Comparison of ENCODE assay signal across 13 mouse cellular contexts in genomic region chr1:91484011-91484346, GRCm38 (mm10). TPM values are rescaled to one million over a fixed set of nuclear protein-coding genes. Genes with fewer than 3 reads are reported as not detected.
DNase-seq lines count a peak whose midpoint lies in the region; ATAC-seq and TF ChIP-seq lines count a peak whose summit lies in the region.
"Had no signal": no experiment of that assay in that cellular context is flagged by ENCODE, and none has a peak within 500 bp of the region (broad histone marks: within the 10 kb centered on the region; RNA-seq: fewer than 3 reads in every experiment).

No protein-coding gene starts in this region.

- no peaks in the 10 kb centered on the region for H3K9me3 ChIP-seq in heart, postnatal 0 days (replicated peaks; ENCODE audit: control insufficient read depth, low read length)
- no peaks in the 10 kb centered on the region for H3K9me3 ChIP-seq in stomach, embryonic 16.5 days (replicated peaks; ENCODE audit: control insufficient read depth, low read length)
- H3K9me3 ChIP-seq in stomach, postnatal 0 days (ENCODE audit: control insufficient read depth, low read length) = no peaks in the 10 kb centered on the region
- no peaks in the 10 kb centered on the region for H3K9me3 ChIP-seq in kidney, embryonic 16.5 days (ENCODE audit: low read length)
- no peaks in the 10 kb centered on the region for H3K9me3 ChIP-seq in limb, embryonic 10.5 days (replicated peaks)
- H3K9me3 ChIP-seq: hindbrain, embryonic 15.5 days; midbrain, embryonic 12.5 days had no signal

- 58% methylated on average over 5 of the region's 5 CpGs for WGBS in heart, postnatal 0 days
- WGBS in stomach, embryonic 16.5 days = 75% methylated on average over 5 of the region's 5 CpGs
- 69% methylated on average over 5 of the region's 5 CpGs for WGBS in stomach, postnatal 0 days
- 52% methylated on average over 5 of the region's 5 CpGs for WGBS in kidney, embryonic 16.5 days
- WGBS in limb, embryonic 10.5 days = 81% methylated on average over 5 of the region's 5 CpGs

- DNase-seq in heart, postnatal 0 days (ENCODE audit: low spot score) = no peak
- no peak for DNase-seq in heart, adult 9 months (ENCODE audit: low spot score in 2 of 2)
- no peak for DNase-seq in stomach, postnatal 0 days (ENCODE audit: low spot score)
- no peak for DNase-seq in right cerebral cortex, adult 2 months (ENCODE audit: low spot score in 2 of 2)
- DNase-seq in limb, embryonic 10.5 days (ENCODE audit: low spot score) = no peak

- no peak for TF ChIP-seq EP300 in heart, postnatal 0 days (IDR thresholded peaks at IDR 0.05; ENCODE audit: low read depth)
- no peak for TF ChIP-seq EP300 in stomach, postnatal 0 days (optimal IDR thresholded peaks at IDR 0.05)

- 0 out of 2 replicates have a peak, but pooled peaks have one; percentile 16 for ATAC-seq in heart, postnatal 0 days (ENCODE audit: insufficient read depth, low read depth)
- no peak for ATAC-seq in stomach, embryonic 16.5 days (ENCODE audit: insufficient read depth, low FRiP score)
- ATAC-seq in stomach, postnatal 0 days (ENCODE audit: low FRiP score, low TSS enrichment) = no peak
- ATAC-seq in kidney, embryonic 16.5 days (ENCODE audit: low FRiP score, low TSS enrichment) = 0 out of 2 replicates have a peak, but pooled peaks have one; percentile 9

- no peaks in the 10 kb centered on the region for H3K36me3 ChIP-seq in heart, postnatal 0 days (replicated peaks; ENCODE audit: control insufficient read depth, insufficient read depth, low read length)
- no peaks in the 10 kb centered on the region for H3K36me3 ChIP-seq in stomach, embryonic 16.5 days (ENCODE audit: control insufficient read depth, insufficient read depth, low read length)
- H3K36me3 ChIP-seq in stomach, postnatal 0 days (ENCODE audit: control insufficient read depth, insufficient read depth, low read length) = no peaks in the 10 kb centered on the region
- H3K36me3 ChIP-seq in kidney, embryonic 16.5 days (ENCODE audit: insufficient read depth, low read length) = no peaks in the 10 kb centered on the region
- no peaks in the 10 kb centered on the region for H3K36me3 ChIP-seq in limb, embryonic 10.5 days
- H3K36me3 ChIP-seq: forebrain, embryonic 12.5 days; hindbrain, embryonic 15.5 days; midbrain, embryonic 12.5 days had no signal

- no peak overlapping the region for H3K9ac ChIP-seq in heart, postnatal 0 days (replicated peaks; ENCODE audit: low read depth, low read length)
- H3K9ac ChIP-seq in stomach, embryonic 16.5 days (ENCODE audit: low read length) = 0 out of 2 replicates have a peak overlapping the region, but pooled peaks have one; percentile 29
- no peak overlapping the region for H3K9ac ChIP-seq in stomach, postnatal 0 days (ENCODE audit: low read length)
- no peak overlapping the region; the same call in 1 of the 2 replicates for H3K9ac ChIP-seq in kidney, embryonic 16.5 days (replicated peaks; ENCODE audit: low read length)
- H3K9ac ChIP-seq: forebrain, embryonic 12.5 days; hindbrain, embryonic 15.5 days; liver, postnatal 0 days; midbrain, embryonic 12.5 days had no signal

- no peak overlapping the region for H3K27ac ChIP-seq in heart, postnatal 0 days (ENCODE audit: low read depth)
- no peak overlapping the region for H3K27ac ChIP-seq in stomach, embryonic 16.5 days (ENCODE audit: low read length)
- no peak overlapping the region for H3K27ac ChIP-seq in stomach, postnatal 0 days (replicated peaks)
- H3K27ac ChIP-seq in kidney, embryonic 16.5 days (ENCODE audit: low read length) = no peak overlapping the region
- no peak overlapping the region for H3K27ac ChIP-seq in limb, embryonic 10.5 days
- H3K27ac ChIP-seq: forebrain, embryonic 12.5 days; hindbrain, embryonic 15.5 days; layer of hippocampus, adult 2 months; left cerebral cortex, adult 2 months; midbrain, embryonic 12.5 days had no signal

- H3K4me3 ChIP-seq in heart, postnatal 0 days (ENCODE audit: low read depth, low read length) = no peak overlapping the region
- H3K4me3 ChIP-seq in stomach, embryonic 16.5 days (replicated peaks; ENCODE audit: low read length) = no peak overlapping the region
- no peak overlapping the region for H3K4me3 ChIP-seq in stomach, postnatal 0 days (ENCODE audit: low read depth, low read length)
- no peak overlapping the region for H3K4me3 ChIP-seq in kidney, embryonic 16.5 days (ENCODE audit: low read length)
- no peak overlapping the region for H3K4me3 ChIP-seq in limb, embryonic 10.5 days
- H3K4me3 ChIP-seq: forebrain, embryonic 12.5 days; hindbrain, embryonic 15.5 days; layer of hippocampus, adult 2 months; left cerebral cortex, adult 2 months; midbrain, embryonic 12.5 days had no signal

- H3K27me3 ChIP-seq in heart, postnatal 0 days (ENCODE audit: control insufficient read depth, insufficient read depth, low read length) = no peaks in the 10 kb centered on the region
- no peaks in the 10 kb centered on the region for H3K27me3 ChIP-seq in stomach, embryonic 16.5 days (ENCODE audit: control insufficient read depth, insufficient read depth, low read length)
- H3K27me3 ChIP-seq in stomach, postnatal 0 days (ENCODE audit: control insufficient read depth, insufficient read depth, low read length) = no peaks in the 10 kb centered on the region
- no peaks in the 10 kb centered on the region for H3K27me3 ChIP-seq in kidney, embryonic 16.5 days (ENCODE audit: insufficient read depth, low read length)
- no peaks in the 10 kb centered on the region for H3K27me3 ChIP-seq in limb, embryonic 10.5 days (ENCODE audit: low read depth, poor library complexity, severe bottlenecking)
- H3K27me3 ChIP-seq: forebrain, embryonic 12.5 days; hindbrain, embryonic 15.5 days; midbrain, embryonic 12.5 days had no signal

- TF ChIP-seq CTCF in heart, postnatal 0 days (IDR thresholded peaks at IDR 0.05; ENCODE audit: low read depth) = no peak
- TF ChIP-seq CTCF in stomach, postnatal 0 days (IDR thresholded peaks at IDR 0.05; ENCODE audit: low read depth) = no peak

- H3K4me1 ChIP-seq in heart, postnatal 0 days (ENCODE audit: control insufficient read depth, insufficient read depth) = peaks cover 5% of the 10 kb centered on the region; the same call in 1 of the 2 replicates
- peaks cover 5% of the 10 kb centered on the region for H3K4me1 ChIP-seq in stomach, embryonic 16.5 days (ENCODE audit: control insufficient read depth, insufficient read depth, low read length)
- no peaks in the 10 kb centered on the region for H3K4me1 ChIP-seq in stomach, postnatal 0 days (replicated peaks; ENCODE audit: control insufficient read depth, insufficient read depth)
- H3K4me1 ChIP-seq in kidney, embryonic 16.5 days (ENCODE audit: insufficient read depth, low read length) = no peaks in the 10 kb centered on the region
- H3K4me1 ChIP-seq in limb, embryonic 10.5 days = no peaks in the 10 kb centered on the region
- H3K4me1 ChIP-seq: forebrain, embryonic 12.5 days; hindbrain, embryonic 15.5 days; midbrain, embryonic 12.5 days had no signal

- H3K4me2 ChIP-seq in heart, postnatal 0 days (ENCODE audit: low read depth, low read length) = no peak overlapping the region
- H3K4me2 ChIP-seq in stomach, embryonic 16.5 days (ENCODE audit: low read depth, low read length) = no peak overlapping the region
- no peak overlapping the region for H3K4me2 ChIP-seq in stomach, postnatal 0 days (replicated peaks; ENCODE audit: low read depth)
- H3K4me2 ChIP-seq in kidney, embryonic 16.5 days (replicated peaks; ENCODE audit: low read depth, low read length) = no peak overlapping the region
- H3K4me2 ChIP-seq: forebrain, embryonic 12.5 days; hindbrain, embryonic 15.5 days; midbrain, embryonic 12.5 days had no signal

RNA-seq across cellular contexts. Expression of gene Traf3ip1, which starts 10.5 kb away (rescaled TPM):
- total RNA-seq in heart, postnatal 0 days (2014; rRNA removed; ENCODE audit: low replicate concordance) = 2.0 and 3.4 TPM in 2 replicates
- 2.8 TPM in 2 replicates for polyA plus RNA-seq in heart, postnatal 0 days (2015; fragmentation: Nextera tagmentation; extraction: Ambion mirVana)
- polyA plus RNA-seq in stomach, embryonic 16.5 days (2015; fragmentation: Nextera tagmentation; extraction: Ambion mirVana) = 7.3 and 7.9 TPM in 2 replicates
- 3.0 and 3.1 TPM in 2 replicates for polyA plus RNA-seq in stomach, postnatal 0 days (2015; fragmentation: Nextera tagmentation; extraction: Ambion mirVana)
- polyA plus RNA-seq in kidney, embryonic 16.5 days (2015; fragmentation: Nextera tagmentation; extraction: Ambion mirVana) = 10.7 and 11.3 TPM in 2 replicates
- 12.5 and 12.9 TPM in 2 replicates for polyA plus RNA-seq in limb, embryonic 10.5 days (2016; fragmentation: Nextera tagmentation; extraction: Ambion mirVana)

RNA-seq across cellular contexts. Expression of gene Per2, which starts 24.9 kb away (rescaled TPM):
- total RNA-seq in heart, postnatal 0 days (2014; rRNA removed; ENCODE audit: low replicate concordance) = 11.1 and 14.0 TPM in 2 replicates
- 2.3 and 3.3 TPM in 2 replicates for polyA plus RNA-seq in heart, postnatal 0 days (2015; fragmentation: Nextera tagmentation; extraction: Ambion mirVana)
- 7.7 and 8.9 TPM in 2 replicates for polyA plus RNA-seq in stomach, embryonic 16.5 days (2015; fragmentation: Nextera tagmentation; extraction: Ambion mirVana)
- polyA plus RNA-seq in stomach, postnatal 0 days (2015; fragmentation: Nextera tagmentation; extraction: Ambion mirVana) = 2.4 and 2.8 TPM in 2 replicates
- polyA plus RNA-seq in kidney, embryonic 16.5 days (2015; fragmentation: Nextera tagmentation; extraction: Ambion mirVana) = 4.2 and 4.6 TPM in 2 replicates
- polyA plus RNA-seq in limb, embryonic 10.5 days (2016; fragmentation: Nextera tagmentation; extraction: Ambion mirVana) = 1.8 and 2.4 TPM in 2 replicates

RNA-seq across cellular contexts. Expression of gene Asb1, which starts 56.4 kb away (rescaled TPM):
- total RNA-seq in heart, postnatal 0 days (2014; rRNA removed; ENCODE audit: low replicate concordance) = 13.8 and 19.0 TPM in 2 replicates
- 3.3 and 4.6 TPM in 2 replicates for polyA plus RNA-seq in heart, postnatal 0 days (2015; fragmentation: Nextera tagmentation; extraction: Ambion mirVana)
- 3.8 and 5.2 TPM in 2 replicates for polyA plus RNA-seq in stomach, embryonic 16.5 days (2015; fragmentation: Nextera tagmentation; extraction: Ambion mirVana)
- polyA plus RNA-seq in stomach, postnatal 0 days (2015; fragmentation: Nextera tagmentation; extraction: Ambion mirVana) = 1.6 and 2.3 TPM in 2 replicates
- 5.0 and 6.6 TPM in 2 replicates for polyA plus RNA-seq in kidney, embryonic 16.5 days (2015; fragmentation: Nextera tagmentation; extraction: Ambion mirVana)
- 6.2 and 6.5 TPM in 2 replicates for polyA plus RNA-seq in limb, embryonic 10.5 days (2016; fragmentation: Nextera tagmentation; extraction: Ambion mirVana)

Comparison
In these comparisons a context has a peak if more than half of its experiments do, and no peak if none do; other contexts are left out.
1. ATAC-seq: peak in heart, postnatal 0 days (single experiment) and kidney, embryonic 16.5 days (single experiment); none in stomach, embryonic 16.5 days (single experiment) and stomach, postnatal 0 days (single experiment).